Mouse (Mus musculus) retina, embryonic 14.5 days (tissue): Measurements from ENCODE around the gene Prkce.

Source experiments
- DNase-seq: peaks from one replicate; pipeline ENCODE4 v3.0.0-alpha.2; 2015; ENCODE audit warnings: low spot score

The Prkce gene

DNA sequence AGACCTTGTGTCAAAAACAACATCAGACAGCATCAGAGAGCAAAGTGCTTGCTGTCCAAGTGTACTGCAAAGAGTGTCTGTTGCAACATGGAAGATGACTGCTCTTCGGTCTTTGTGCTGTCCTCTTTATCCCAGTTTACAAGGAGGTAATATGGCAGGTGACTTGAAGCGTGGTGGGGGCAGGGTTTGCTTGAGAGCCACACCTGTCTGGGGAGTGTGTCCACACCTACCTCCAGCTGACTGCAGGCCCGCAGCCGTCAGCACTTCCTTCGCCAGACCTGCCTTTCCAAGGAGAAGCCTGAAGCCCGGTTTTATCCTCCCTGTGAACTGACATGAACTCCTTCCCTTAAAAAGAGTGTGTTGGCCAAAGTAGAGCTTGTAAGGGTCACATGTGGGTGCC, 458.9 kb downstream of the Prkce start:
- DNase-seq: no peak

DNA sequence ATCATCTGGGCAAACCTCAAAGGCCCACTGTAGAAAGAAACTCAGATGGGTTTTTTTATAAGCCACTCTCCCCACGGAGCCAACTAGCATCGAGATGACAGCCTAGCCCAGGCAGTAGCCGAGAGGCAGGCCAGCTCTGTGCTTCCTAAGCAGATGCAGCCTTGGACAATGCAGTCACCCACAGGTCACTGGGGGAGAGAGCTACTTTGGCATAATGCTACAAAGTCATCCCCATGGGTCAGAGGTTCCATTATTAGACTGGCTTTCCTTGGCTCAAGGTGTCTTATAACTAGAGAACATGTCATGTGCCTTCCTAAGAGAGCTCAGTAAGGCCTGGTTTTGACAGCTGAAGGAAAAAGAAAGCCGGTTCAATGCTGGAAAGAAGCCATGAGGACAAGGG, 465.5 kb downstream of the Prkce start:
- DNase-seq: no peak

DNA sequence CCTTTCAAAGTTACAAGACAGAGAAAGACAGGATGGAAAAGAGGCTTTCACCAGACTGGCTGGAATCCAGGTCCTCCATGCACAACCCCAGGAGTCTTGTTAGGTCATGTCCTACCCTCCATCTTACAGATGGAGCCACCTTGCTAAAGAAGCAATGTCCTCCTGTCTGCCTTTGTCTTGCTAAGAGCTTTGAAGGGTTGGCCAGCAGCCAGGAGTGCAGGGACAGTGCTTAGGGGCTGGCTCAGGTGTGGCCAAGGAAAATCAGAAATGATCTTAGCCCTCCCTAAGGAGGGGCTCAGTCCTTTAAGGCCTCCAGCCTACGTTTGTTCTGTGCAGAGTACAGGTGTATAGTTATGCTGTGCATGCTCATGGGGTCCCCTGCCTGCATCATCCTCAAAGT, 469.7 kb downstream of the Prkce start:
- DNase-seq: no peak

DNA sequence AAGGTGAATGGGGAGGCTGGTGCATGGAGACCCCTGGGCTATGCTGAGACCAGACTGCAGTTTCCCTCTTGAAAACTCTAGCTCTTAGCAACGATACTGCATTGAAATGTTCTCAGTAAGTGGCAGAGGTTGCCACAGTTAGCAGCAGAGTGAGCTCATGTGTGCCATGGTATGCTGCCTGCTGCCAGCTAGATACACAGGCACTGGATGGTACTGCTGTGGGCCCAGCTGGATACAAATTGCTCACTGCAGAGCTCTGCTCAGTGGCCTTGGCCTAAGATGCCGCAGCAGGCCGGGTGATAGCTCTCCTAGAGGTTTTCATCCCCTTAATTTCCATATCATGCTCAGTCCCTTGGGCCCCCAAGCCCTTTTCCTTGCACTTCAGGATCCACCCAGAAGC, 471.7 kb downstream of the Prkce start:
- no peak for DNase-seq

DNA sequence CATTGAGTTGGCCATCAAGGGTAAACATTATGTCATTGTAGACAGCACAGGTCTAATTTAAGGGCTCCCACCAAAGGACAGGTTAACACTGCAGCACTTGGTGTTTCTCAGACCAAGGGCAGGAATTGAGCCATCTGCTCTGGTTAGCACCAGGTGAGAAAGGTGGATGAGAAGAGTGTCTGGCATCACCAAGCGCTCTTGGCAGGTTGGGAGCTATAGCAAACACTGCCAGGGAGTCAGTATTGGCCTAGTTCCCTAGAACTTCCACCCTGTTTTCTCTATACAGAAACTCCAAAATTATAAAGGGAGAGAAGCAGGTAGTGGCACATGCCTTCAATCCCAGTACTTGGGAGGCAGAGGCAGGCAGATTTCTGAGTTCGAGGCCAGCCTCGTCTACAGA, 479.6 kb downstream of the Prkce start:
- DNase-seq: no peak

DNA sequence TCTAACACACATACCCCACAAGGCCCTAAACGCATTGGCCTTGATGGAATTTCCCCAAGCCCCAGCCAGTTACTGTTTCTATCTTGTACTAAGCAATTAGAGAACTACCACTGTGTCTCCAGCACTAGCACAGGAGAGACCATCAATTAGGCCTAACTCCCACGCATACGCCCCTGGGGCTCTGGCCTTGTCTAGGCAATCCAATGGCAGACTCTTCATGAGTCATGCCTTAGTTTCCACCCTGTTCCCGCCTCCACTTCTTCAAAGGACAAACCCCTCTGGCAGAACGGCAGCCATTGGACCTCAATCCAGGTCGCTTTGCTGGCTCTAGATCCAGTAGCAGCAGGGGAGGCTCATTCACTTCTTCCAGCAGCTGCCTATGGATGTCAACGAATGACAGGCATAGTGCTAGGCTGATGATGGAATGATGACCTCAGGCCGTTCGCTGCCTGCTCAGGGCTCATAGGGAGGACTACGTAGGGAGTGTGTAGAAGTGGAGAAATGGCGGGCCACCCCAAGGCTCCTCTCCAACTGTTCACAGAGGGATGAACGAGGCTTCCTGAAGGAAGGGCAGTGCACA, 481.4 kb downstream of the Prkce start:
- no peak for DNase-seq

- DNase-seq: no peak
Measured at GRCm38 (mm10) chr17:86650241-86650640, 482.7 kb downstream of the Prkce start.

GRCm38 (mm10) chr17:86651091-86651490, 483.5 kb downstream of the Prkce start:
- no peak for DNase-seq

DNA sequence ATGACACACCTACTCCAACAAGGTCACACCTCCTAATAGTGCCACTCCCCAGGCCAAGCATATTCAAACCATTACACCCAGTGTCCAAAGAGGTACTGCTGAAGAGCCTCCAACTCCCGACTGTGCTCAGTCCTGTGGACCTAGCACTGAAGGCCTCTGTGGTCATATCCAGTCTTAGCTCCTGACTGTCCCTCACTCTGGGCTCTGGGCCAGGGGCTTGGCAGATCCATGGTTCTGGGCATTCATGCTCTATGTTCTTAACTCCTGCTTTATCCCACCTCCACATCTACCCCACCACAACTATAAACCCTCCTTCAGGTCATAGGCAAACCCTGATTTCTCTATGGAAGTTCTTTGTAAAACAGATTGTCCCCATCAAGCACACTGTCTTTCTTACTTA, 485.2 kb downstream of the Prkce start:
- DNase-seq: no peak

DNA sequence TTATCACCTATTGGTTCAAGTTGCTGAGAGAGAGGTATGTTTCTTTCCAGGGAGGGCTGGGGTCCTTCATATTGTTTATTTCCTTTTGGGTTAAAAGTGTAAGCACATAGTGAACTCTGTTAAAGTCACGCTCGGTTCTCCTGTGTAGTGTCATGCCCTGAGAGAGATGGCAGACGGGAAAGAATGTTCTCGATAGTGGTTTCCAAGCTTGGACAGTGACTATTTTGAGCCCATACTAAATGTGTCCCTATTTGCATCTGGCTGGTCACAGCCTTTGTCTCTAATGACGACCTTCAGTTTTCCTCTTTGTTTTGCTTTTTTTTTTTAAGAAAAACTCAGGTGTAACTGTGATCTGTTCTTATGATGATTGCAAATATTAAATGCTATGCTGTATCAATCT, 488.8 kb downstream of the Prkce start:
- no peak for DNase-seq

DNA sequence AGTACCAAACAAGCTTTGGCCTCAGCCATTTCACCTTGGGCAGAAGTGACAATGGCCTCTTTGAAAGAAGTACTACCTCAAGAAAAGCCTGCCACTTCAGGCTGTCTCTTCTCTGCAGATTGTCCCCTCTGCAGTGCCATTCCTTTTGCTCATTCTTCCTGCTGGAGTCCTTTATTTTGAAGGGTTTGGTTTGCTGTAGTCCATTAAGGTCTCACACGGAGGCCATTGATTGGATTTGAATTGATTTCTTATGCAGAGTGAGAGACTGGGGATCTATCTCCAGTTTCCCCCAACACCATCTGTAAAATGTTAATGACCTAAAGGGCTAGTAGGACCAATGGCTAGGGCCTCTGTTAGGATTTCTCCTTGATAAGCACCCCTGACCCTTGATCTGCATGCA, 494.7 kb downstream of the Prkce start:
- no peak for DNase-seq

DNA sequence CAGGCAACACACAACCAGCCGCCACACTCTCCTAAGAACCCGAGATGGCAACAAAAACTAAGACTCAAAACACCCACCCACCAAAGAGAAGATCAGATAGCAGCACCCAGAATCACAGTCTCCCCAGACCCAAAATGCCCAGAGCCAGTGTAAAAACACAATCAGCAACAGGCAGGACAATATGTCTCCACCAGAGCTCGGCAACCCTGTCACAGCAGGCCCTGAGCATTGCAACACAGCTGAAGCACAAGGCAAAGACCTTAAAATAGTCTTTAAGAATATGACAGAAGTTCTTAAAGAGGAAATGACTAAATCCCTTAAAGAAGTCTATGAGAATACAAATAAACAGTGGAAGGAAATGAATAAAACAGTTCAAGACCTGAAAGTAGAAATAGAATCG, 495.9 kb downstream of the Prkce start:
- DNase-seq: no peak

- no peak for DNase-seq
Measured at GRCm38 (mm10) chr17:86667836-86668600, 500.4 kb downstream of the Prkce start.

DNA sequence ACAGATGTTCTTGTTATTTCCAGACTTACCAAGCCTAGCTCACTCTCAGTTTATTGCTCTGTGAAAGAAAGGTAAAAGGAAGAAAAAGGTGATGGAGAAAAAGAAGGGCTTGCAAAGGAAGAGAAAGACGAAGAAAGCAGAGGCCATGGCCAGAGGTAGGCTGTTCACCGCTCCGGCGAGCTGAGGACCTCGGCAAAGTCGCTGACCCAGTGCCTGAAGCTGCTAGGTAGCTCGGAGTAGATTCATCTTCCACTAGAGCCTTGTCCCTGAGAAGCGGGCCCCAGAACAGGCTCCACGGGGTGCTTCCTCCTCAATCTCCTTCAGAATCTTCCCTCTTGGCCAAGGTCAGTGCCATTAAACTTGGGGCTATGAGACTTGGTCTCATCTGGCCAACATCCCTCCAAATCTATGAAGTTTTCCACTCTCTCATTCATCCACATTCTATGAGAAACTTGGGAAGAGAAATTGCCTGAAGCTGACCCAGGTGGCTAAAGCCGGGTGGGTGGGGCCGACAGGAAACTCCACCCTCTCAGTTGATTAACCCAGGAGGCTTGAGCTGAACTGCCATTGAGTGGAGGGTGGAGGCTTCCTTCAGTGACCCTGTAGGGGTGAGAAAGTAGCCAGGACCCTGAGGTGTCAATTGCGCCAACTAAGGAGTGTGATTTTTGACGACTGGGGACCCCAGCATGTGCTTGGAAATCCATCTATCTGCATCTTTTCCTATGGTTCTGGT, 502.2 kb downstream of the Prkce start:
- no peak for DNase-seq

DNA sequence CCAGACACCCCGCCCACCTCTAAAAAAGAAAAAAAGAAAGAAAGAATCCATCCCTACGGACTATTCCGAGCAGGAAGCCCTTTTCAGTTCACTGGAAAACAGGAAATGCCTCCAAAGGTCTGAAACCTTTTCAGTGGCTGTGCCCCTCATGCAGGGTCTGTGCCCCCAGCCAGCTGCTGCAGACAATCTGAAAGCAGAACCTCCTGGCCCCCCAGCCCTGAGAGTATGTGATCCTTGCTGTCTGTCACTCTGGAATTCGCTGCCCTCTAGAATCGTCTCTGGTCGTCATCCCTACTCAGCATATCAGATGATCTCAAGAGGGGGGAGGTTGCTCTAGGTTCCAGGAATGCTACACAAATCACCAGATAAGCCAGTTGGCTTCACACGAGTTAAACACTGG, 503.1 kb downstream of the Prkce start:
- no peak for DNase-seq

DNA sequence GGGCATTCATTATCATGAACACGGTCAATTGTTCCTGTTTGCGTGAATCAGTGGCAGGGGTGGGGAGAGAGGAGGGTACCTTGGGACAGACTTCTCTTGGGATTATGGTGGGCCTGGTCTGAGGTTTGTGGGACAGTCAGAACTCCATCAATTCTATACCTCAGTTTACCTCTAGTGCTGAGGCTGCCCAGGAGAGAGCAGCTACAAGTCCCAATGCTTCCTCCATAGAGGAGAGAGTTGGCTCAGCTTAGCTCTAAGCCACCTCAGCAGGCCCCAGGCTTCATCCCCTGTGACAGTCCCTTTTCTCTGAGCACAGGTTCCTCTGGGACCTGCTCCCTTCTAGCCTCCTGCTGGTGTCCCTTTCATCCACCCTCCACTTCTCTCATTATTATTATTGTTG, 507.4 kb downstream of the Prkce start:
- DNase-seq: no peak

DNA sequence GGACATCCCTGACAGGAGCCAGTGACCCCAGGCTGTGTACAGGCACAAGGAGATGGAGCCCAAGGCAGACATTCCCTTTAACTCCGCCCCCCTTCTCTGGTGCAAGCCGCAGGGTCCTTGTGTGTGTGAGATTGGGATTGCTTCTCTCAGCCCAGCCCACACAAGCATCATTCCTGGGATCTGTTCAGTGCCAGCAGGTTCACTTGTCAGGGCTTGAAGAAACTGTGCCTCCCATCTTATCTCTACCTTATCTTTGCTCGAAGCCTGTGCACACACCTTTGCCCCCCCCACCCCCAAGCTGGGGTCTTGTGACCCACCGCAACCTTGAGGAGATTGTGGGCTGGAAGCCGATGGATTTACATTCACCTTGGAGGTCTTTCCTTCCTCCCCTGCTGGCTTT, 508.8 kb downstream of the Prkce start:
- no peak for DNase-seq

DNA sequence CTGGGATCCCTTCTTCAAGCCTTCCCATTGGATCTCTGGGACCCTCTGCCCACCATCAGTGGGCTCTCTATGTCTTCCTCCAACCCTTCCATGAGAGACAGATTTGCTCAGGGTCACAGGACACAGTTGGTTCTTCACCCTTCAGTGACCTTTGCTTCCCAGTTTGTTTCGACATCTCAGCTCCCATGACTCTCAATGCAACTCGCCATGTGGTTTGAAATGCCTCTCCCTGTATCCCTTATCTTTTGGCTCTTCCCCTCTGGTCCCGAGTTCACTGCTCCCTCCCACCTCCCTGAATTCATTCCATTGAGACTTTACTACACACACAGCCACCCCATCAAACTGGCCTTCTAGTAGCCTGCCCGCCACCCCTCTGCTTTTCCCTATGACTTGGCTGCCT, 509.3 kb downstream of the Prkce start:
- DNase-seq: no peak

DNA sequence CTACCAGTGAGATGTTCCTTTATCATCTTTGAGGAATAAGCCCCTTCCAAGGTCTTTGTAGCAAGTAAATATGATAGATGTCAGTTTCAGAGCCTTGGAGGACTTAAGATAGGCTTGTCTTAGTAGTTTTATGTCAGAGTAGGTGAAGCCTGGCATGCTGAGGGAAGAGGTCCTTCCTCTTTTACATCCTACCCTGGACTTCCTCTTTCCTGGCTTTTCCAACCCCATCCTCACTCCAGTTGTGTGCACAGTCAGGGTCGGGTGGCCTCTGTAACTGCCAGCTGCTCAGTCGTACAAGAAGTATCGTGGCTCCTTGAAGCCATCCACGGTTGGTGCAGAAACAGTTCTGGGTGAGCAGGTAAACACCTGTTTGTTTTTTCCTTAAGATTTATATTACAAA, 517.7 kb downstream of the Prkce start:
- DNase-seq: no peak

- DNase-seq: no peak
Measured at GRCm38 (mm10) chr17:86687021-86687420, 519.4 kb downstream of the Prkce start.

GRCm38 (mm10) chr17:86690871-86691390, 523.3 kb downstream of the Prkce start:
- DNase-seq: no peak

DNA sequence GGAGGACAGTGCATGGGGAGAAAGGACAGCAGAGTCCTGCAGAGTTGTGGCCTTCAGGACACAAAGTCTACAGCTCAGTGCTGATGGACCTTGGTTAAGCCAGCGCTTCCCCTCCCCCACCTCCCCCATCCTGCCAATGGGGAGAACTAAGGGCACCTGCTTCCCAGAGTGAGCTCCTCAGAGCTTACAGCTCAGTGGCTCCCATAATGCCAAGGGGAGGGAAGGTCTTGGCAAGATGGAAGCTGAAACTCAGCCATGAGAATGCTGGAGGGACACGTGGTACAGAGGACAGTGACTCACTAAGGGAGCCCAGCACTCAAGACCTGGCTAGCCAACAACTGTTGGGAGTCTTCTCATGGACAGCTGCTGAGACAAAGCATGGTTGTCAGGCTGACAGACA, 530.2 kb downstream of the Prkce start:
- no peak for DNase-seq

- DNase-seq: no peak
Measured at GRCm38 (mm10) chr17:86703336-86703735, 535.8 kb downstream of the Prkce start.
